Mouse (Mus musculus) right cerebral cortex, postnatal 10 days (tissue): ENCODE measurements around the gene Celsr2.

Source experiments
- DNase-seq, 2 experiments: peaks; one replicate each; pipeline ENCODE4 v3.0.0; 2021; ENCODE audit warnings: low spot score in 2 of 2

The Celsr2 gene

DNA sequence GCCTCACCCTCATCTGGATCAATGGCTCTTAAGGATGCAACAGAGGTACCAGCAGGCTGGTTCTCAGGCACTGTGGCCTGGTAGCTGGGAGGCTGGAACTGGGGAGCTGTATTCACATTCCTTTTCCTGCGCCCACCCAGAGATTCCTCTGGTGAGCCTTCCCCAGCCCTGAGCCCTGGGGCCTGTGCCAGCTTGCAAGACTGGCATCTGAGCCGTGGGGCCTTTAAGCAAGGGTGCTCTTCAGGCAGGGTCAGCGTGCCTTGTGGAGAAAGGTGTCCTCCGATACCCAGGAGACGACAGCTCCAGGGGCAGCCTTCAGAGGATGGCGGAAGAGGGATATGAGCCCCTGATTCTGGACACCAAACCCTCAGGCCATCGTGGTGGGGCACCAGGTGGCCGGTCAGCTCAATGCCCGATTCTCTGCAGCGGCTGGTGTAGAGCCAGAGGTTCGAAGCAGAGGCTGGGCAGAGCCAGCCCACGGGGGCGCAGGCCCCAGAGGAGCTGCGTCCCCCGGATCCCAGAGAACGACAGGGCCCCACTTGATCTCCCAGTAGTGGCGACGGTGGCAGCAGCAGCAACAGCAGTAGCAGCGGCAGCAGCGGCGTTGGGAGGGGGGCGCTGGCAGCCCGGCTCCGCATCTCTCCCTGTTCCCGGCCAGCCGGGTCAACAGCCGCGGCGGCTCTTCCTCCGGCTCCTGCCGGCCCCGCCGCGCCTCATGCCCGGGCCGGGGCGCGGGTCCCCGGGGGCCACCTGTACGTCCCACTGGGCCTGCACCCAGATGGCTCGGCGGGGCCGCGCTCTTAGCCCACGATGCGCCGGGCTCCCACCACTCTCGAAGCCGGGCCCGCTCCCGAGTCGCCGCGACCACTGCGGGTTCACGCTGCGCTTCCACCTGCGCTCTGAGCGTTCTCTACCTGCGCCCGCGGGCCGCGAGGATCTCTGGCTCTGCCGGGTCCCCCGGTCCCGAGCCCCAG lies at the start of gene Celsr2:
Gene Celsr2 (minus strand): TSS at position 696 of the 974 bp plus-strand sequence.
- peak; percentile 63 to 65 for DNase-seq

DNA sequence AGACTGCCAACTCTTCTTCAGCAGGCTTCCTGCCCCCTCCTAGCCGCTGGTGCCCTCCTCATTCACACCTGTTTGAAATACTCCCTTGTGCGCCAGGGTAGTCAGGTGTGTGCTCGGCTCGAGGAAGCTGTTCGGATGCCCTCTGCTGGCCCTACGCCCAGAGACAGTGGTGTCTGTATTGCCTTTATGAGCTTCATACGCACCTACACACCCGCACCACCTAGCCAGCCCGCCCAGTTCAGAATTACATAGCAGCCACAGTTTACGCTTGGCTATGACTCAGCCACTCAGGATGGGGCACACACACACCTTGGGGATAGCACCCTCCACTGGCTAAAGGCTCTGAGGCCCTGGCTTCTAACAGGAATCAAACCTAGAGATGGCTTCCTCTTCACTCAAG lies 43.5 kb upstream of the Celsr2 start:
- DNase-seq = peak in 1 of 2 experiments; percentile 28

DNA sequence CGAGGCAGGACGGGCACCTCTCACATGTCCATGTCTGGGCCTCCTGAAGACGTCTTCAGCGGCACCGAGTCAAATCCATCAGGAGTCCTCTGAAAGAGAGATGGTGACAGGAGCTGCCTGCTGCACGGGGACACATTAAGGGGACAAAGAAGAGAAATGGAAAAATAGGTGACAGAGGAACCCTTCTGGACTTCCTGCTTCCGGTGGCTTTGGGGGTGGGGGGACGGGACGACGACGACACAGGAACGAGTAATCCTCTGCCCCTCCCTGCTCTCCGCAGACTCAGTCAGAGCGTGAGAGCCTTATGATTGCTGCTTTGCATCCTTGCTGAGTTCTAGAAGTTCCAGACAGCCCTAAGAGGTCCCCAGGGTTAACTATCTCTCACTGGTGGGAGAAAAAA lies 43.0 kb upstream of the Celsr2 start:
- no peak for DNase-seq

DNA sequence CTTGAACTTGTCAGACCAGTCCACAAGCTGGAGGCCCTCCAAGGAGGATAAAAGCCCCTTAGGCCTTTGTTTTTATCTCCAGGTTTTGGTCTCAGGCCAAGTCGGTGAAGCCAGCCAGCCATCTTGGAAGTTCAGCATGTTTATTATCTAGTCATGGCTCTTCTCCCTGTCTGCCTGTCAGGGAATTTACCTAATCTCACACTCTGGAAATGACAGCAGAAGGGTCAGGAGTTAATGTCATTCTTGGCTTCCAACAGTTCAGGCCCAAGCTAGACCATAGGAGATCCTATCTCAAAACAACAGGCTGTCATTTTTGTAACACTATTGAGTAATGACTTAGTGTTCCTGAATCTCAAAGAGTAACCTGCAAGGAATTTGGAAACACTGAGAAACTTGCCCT lies 38.8 kb upstream of the Celsr2 start:
- DNase-seq = no peak

DNA sequence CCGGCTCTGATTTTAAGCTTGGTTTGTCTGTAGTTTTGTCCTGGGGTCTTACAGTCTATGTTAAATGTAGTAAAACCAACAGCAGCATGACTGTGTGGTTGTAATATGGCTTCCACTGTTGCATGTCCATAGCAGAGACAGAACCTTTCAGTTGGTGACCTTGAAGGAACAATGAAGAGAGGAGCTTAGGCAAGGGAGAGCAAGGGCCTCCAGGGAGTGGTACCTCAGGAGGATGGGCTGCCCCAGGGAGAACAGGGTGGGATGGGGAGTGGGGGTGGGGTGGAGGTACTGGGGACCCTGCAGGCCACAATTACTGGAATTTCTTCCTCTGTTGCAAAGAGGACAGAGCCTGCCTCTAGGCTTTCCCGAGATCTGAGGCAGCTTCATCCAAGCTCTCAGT lies 36.6 kb upstream of the Celsr2 start:
- no peak for DNase-seq

DNA sequence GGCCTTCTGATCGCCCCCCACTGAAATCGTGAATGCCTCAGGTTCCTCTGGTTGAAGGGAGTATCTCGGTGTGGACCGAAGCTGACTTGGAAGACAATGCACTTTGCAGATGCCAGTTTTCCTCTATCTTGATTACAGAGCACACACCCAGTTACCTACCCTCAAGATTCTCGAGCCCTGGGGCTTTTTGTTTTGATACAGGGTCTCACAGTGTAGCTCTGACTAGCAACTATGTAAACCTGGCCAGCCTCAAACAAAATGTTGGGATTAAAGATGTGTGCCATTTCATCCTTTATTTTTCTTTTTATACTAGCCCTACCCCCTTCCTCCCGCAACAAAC lies 30.0 kb upstream of the Celsr2 start:
- no peak for DNase-seq

DNA sequence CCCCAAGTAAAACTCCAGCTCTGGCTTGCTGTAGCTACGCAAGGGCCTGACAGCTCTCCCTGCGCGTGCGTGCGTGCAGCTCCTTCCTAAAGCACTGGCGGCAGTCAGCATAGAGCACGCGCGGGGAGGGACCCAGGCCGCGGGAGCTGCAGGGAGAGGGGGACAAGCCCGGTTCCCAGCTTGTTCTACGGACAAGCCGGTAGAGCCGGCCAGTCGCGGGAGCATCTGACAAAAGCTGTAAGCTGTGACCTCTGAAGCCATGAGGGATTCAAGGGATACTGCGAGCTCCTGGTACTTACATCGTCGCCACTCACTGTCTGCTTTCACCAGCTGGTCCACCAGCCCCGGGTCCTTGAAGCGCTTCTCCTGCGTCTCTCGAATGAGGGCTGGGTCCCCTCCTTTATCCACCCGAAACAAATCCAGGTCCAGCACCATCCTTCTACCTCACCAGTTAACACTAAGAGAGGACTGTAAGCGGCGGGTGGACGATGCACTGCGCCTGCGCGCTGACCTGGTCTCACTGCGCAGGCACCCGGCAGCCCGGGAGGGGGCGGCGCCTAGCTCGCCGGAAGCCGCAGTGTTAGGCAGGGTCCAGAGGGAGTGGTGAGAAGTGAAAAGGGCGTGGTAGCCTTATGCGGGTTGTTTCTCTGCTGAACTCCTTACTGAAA lies 29.5 kb upstream of the Celsr2 start, which contains the start of gene Sars:
Gene Sars (minus strand): TSS at position 512 of the 668 bp plus-strand sequence.
- peak; percentile 93 to 94 for DNase-seq

DNA sequence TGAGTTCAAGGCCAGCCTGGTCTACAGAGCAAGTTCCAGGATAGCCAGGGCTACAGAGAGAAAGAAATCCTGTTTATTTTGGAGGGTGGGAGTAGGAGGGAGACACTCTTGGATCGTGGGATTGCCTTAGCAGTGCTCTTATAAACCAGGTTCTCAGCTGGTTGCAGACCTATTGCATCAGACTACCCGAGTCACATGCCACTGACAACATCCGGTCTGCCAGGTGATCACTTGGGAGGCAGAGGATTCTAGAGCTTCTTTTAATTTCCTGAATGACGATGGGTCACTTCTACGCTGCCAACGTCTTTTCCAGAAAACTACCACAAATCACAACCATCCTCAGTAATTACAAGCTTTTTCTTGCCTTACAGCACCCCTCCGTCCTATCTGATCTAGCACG lies 28.7 kb upstream of the Celsr2 start:
- peak in 1 of 2 experiments; percentile 64 for DNase-seq

DNA sequence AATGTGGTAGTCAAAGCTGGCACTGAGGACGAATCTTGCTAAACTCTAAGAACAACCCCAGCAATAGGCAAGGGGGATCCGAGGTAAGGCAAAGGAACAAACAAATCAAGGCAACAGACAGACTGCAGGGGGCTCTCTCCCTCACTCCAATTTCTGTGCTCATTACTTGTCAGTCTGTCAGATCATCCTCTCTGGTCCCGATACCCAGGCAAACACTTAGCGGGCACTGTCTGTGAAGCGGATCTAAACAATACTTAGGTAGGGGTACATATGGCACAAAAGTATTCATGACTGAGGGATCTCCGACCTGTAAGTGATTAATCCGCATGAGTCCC lies 21.0 kb upstream of the Celsr2 start:
- no peak for DNase-seq

DNA sequence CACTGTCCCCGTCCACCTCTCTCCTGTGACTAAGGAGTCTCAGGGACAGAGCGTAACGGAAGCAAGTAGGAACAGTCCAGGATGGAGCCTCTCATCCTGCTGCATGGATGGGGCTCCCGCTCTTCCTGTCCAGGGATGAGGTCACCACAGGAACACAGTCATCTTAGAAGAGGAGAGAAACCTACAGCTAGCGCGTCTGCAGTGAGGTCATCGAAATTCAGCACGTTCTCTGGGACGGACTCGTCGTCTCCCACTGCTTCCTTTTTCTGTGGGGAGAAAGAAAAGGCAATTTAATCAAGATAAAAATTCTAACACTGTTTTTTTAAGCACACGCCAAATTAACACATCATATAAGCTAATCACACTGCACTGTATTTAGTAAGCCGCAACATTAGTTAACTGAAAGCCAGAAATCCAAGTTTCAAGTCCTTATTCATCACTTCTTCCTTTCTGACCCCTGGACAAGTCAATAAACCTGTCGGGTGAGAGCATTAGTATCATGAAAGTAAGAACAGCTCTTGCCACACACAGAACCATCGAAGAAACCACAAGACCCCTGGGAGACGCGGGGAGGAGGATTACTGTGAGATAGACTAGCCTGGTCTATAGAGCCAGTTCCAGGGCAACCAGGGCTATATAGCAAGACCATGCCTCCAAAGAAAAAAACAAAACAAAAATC lies 20.5 kb upstream of the Celsr2 start:
- no peak for DNase-seq

DNA sequence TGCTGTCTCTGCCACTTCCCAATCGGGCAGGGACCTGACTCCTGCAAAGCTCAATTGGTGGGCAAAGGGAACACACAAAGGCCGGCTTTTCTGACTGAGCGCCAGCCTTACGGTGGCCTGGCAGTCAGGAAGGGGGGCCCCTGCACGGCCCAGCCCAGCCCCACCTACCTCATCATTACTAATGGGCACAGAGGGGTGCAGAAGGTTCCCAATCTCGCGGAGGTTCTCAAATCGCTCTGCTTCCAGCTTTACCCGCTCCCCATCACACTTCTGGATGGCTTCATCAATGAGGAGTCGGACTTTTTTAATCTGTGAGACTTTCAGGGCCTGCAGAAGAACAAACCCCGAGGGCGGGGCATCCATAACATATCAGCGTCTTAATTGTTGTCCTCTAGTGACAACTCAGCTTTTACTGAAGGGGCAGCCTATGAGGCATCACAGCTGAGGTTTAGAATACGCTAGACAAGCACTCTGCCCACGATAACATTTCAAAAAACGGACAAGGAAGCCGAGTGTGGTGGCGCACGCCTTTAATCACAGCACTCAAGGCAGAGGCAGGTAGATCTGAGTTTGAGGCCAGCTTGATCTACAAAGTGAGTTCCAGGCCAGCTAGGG lies 18.6 kb upstream of the Celsr2 start:
- no peak for DNase-seq

DNA sequence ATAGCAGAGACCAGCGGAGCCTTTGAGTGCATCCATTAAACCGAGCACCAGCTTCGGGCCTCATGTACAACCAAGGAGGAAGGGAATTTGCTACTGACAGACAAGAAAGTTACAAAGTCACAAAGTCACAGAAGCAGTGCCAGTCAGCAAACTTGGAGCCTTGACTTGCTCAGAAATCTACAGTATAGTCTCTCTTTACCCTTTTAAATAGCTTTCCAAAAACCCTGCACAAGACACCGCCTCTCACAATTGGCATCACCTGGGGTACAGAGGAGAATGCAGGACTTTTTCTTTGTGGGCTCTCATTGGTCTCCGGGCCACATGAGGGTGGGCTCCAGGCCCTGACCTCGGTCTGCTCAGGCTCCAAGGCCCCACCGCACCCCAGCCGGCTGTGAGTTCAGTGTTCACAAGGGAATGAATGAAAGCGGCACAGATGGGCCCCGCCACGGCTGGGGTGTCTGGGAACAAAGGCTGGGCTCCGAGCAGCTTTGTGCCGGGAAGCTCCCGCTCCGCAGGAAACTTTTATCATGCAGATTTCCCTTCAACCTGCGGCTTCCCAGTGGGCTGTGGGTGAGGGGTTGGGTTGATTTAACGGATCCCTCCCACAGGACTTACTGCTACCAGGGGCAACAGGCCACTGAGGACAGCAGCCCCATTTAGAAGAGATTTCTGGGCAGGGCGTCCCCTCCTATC lies 18.0 kb upstream of the Celsr2 start:
- no peak for DNase-seq

DNA sequence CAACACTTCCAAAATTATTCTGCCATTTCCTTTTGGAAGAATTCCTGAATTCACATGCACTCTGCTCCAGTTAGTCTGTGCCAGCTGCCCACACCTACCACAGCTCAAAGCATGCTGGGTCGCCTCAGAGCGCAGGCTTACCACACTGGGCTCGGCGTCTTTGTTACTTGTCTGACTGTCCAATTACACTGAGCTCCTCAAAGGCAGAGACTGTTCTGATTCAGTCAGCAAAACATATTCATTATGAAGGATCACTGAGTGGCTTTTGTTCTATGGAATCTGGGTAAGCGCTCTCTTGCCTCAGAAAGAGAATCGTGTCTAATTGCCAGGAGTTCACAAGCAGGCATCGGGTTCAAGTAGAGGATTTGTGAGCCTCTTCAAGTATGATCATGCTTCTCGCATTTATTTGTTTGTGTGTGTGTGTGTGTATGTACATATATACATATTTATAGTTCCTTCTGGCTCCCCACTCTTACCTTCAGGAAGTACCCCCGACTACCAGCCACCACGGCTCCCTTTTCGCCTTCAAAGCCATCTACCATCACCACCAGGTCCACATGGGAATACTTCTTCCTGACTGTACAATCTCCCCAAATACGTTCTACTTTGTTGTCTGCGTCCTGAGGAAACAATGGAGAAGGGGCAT lies 17.3 kb upstream of the Celsr2 start:
- DNase-seq = no peak

DNA sequence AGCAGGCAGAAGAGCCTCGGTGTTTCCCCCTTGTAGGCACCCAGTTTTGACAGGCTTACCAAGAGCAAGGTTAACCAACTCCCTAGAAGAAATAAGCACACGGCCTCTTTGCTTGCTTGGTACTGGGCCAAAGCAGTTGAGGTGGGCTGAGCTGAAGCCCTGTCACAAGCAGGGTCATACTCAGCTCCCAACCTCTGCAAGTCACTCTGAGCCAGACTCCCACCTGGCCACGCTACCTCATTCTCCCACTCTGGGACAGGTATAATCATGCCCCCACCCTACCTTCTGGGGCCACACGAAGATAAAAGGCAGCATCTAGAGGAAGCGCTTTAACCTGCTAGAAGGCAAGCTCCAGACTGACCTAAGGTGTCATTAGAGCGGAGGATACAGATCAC lies 10.3 kb upstream of the Celsr2 start:
- no peak for DNase-seq

DNA sequence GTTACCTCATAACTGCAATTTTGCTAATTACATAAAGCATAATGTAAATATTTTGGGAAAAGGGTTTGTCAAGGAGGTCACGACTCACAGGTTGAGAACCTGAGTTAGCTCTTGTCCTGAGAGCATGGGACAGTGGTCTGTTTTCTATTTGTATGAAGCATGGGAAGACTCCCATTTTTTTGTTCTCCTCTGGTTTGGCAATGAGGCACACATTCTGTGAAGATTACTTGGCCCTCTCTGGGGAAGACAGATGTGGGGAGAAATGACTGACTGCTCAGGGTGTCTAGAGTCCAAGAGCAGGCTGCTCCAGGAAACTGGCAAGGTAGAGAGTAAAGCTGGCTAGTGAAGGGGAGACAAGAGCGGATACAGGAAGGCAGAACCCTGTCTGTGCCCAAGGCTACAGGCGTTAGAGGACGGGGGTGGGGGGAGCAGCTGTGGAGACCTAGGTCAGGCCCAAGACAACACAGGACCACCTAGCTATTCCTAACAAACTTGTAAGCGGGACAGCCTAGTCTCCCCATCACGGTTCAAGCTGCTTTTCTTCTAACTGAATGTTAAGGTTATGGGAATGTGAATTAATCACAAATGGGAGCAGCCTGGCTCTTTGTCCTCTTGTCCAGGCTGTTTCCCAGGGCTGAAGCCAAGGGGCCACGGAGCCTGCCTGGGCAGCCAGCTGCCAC lies 9.7 kb upstream of the Celsr2 start:
- DNase-seq = no peak

DNA sequence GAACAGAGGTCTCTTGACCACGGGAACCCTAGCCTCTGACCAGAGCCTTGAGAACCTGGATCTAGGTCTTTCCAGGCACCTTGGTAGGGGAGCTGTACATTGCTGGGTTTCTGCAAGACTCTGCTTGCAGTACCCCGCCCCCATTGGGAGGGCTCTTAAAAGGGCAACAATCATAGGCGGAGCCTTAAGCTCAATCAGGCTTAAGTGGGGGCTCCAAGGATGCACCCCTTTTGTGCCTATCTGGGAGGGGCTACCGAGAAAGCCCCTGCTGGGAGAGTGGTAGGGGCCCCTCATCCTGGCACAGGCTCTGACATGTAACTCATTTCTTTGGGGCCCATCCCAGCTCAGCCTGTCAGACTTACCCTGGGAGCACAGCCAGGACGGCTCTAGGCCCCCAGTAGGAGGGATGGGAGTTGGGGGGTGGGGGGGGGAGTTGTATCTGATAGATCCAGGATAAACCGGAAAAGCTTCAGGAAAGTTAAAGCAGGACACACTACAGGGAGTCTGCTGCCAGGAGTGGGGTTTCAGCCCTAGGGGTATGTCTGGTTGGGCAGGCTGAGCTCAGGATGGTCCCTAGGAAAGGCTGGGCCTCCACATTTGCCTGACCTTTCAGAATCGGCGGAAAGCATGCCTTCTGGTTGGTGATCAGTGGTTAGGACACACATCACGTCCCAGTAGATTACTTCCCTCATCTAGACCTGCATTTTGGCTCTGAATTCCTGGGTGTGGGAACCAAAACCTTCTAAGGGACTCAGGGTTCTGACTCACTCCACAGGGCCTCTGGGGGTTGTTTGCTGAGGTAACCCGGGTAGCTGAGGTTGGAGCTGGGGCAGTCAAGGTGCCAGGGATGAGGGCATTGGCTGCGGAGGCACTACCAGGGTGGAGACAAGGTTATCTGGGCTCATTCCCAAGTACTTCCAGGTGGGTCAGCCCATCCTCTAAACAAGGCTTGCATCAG lies 8.8 kb upstream of the Celsr2 start:
- peak; percentile 74 to 79 for DNase-seq

DNA sequence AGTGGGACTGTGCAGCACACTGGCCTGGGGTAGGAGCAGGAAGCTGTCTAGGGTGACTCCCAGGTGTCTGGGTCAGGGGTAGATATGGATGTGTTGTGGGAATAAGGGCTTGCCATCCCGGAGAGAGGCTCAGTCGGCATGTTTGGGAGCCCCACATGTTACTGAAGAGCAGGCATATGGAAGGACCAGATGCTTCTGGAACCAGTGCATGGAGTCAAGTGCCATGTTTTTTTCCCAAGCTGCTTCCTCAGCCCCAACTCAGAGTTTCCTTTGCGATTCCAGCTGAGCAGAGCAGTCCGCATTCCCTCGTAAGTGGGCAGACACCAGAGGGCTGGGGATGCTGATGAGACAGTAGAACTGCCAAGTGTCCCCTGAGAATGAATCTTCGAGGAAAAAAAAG lies 7.7 kb upstream of the Celsr2 start:
- peak in 1 of 2 experiments; percentile 72 for DNase-seq

DNA sequence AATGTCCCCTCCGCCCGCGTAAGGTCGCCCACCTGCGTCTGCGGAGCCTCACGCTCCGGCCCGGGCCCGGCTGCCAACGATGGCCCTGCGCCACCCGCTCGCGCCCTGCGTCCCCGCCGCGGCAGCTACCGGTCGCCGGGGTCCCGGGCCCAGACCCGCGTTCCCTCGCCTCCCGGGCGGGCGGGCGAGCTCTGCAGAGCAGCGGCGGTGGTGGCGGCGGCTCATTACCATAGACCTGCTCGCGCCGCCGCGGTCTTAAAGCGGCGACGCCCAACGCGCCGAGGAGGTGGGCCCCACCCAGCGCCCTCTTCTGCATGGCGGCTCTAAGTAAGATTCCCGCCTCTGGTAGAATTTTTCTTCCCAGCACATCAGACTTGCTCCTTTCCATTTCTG lies 475 bp upstream of the Celsr2 start:
- DNase-seq = peak; percentile 92 to 93

DNA sequence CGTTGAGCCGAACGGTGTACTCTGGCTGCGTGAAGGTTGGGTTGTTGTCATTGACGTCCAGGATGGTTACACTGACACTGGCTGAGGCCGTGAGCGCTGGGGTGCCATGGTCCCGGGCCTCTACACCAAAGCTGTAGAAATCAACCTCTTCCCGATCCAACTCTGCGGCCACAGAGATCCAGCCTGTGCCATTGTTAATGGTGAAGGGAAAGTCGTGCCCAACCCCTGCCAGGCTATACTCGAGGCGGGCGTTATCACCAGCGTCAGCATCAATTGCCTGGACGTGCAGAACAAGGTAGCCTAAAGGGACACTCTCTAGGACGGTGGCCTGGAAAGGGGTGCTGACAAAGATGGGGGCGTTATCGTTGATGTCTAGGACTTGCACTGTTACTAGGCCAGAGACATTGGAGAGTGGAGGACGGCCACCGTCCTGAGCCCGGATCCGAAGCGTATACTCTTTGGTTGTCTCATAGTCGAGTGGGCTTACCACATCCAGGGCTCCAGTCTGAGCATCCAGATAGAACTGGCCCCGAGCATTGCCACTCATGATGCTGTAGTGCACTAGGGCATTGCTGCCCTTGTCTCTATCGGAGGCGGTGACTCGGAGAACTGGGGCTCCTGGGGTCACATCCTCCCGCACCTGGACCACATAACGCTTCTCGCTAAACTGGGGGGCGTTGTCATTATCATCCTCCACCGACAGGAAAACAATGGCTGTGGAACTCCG lies 1.6 kb downstream of the Celsr2 start:
- peak in 1 of 2 experiments; percentile 39 for DNase-seq
